Mouse (Mus musculus): ENCODE results near the gene Mrap2.

Mrap2 gene

GRCm38 (mm10) chr9:87182231-87182630 lies 38.1 kb downstream of the Mrap2 start:
- DNase-seq = no peak

GRCm38 (mm10) chr9:87187336-87187735 lies 43.2 kb downstream of the Mrap2 start:
- no peak for DNase-seq

GRCm38 (mm10) chr9:87193721-87194120 lies 49.6 kb downstream of the Mrap2 start:
- no peak for DNase-seq

GRCm38 (mm10) chr9:87197277-87197676 lies 53.2 kb downstream of the Mrap2 start:
- no peak for DNase-seq

- no peak for DNase-seq
These were observed 53.9 kb downstream of the Mrap2 start for GRCm38 (mm10) chr9:87198036-87198435.

- DNase-seq = no peak
These were observed 56.3 kb downstream of the Mrap2 start for GRCm38 (mm10) chr9:87200426-87200825.

- DNase-seq = no peak
These were observed 56.8 kb downstream of the Mrap2 start for GRCm38 (mm10) chr9:87200919-87201318.

- no peak for DNase-seq
These were observed 58.3 kb downstream of the Mrap2 start for GRCm38 (mm10) chr9:87202431-87202830.

- DNase-seq = no peak
These were observed 66.8 kb downstream of the Mrap2 start for GRCm38 (mm10) chr9:87210830-87211339.

GRCm38 (mm10) chr9:87213204-87213603 lies 69.1 kb downstream of the Mrap2 start:
- no peak for DNase-seq
